ENCODE assay signal across 30 mouse cellular contexts in the genomic region with DNA sequence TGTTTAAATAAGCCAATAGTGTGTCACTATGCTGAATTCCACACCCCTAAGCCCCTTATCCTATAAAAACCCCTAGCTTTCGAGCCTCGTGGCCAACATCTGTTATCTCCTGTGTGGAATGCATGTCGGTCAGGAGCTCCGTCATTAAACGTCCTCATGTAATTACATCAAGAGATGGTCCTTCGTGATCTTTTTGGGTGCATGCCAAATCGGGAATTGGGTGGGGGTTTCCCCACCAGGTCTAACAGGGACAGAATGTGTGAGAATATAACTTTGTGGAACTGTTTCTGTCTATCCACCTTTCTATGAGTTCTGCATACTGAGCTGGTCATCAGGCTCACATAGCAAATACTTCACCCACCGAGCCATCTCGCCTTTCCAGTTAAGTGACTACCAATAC.
"Had no signal": no experiment of that assay in that cellular context is flagged by ENCODE, and none has a peak within 500 bp of the region (broad histone marks: within the 10 kb centered on the region; RNA-seq: fewer than 3 reads in every experiment).

No protein-coding gene starts in this region.

- H3K9ac ChIP-seq: limb, embryonic 12.5 days; limb, embryonic 13.5 days; limb, embryonic 15.5 days; liver, embryonic 12.5 days; liver, embryonic 13.5 days; liver, embryonic 14.5 days; liver, embryonic 15.5 days; liver, postnatal 0 days; lung, embryonic 14.5 days; lung, embryonic 15.5 days; midbrain, embryonic 12.5 days; midbrain, embryonic 13.5 days; midbrain, embryonic 15.5 days had no signal

- H3K4me2 ChIP-seq: limb, embryonic 12.5 days; limb, embryonic 13.5 days; limb, embryonic 15.5 days; liver, embryonic 11.5 days; liver, embryonic 12.5 days; liver, embryonic 13.5 days; liver, embryonic 15.5 days; lung, embryonic 14.5 days; lung, embryonic 15.5 days; midbrain, embryonic 12.5 days; midbrain, embryonic 13.5 days; midbrain, embryonic 15.5 days had no signal

- H3K4me3 ChIP-seq: left cerebral cortex, adult 2 months; limb, embryonic 10.5 days; limb, embryonic 12.5 days; limb, embryonic 13.5 days; limb, embryonic 15.5 days; liver, embryonic 12.5 days; liver, embryonic 13.5 days; liver, embryonic 15.5 days; lung, embryonic 15.5 days; megakaryocyte, embryonic 14.5 days; midbrain, embryonic 10.5 days; midbrain, embryonic 12.5 days; midbrain, embryonic 13.5 days; midbrain, embryonic 15.5 days; myocyte had no signal

- H3K27ac ChIP-seq: left cerebral cortex, adult 2 months; limb, embryonic 10.5 days; limb, embryonic 12.5 days; limb, embryonic 13.5 days; limb, embryonic 15.5 days; liver, embryonic 12.5 days; liver, embryonic 13.5 days; liver, embryonic 14.5 days; liver, embryonic 15.5 days; lung, embryonic 15.5 days; macrophage; midbrain, embryonic 10.5 days; midbrain, embryonic 12.5 days; midbrain, embryonic 13.5 days; midbrain, embryonic 15.5 days had no signal

- DNase-seq: left cerebral cortex, postnatal 4 days; liver; liver, embryonic 13.5 days; liver, postnatal 0 days; lung, adult 18-20 months; lung, adult 2 months; lung, embryonic 14.5 days; lung, postnatal 10 days; lung, postnatal 14 days; lung, postnatal 36 days; lung, postnatal 4 days; midbrain, embryonic 14.5 days had no signal

- H3K36me3 ChIP-seq: limb, embryonic 10.5 days; limb, embryonic 12.5 days; limb, embryonic 13.5 days; limb, embryonic 15.5 days; liver, embryonic 12.5 days; liver, embryonic 15.5 days; lung, embryonic 15.5 days; midbrain, embryonic 10.5 days; midbrain, embryonic 12.5 days; midbrain, embryonic 13.5 days; midbrain, embryonic 15.5 days had no signal

- ATAC-seq: liver, embryonic 12.5 days; liver, postnatal 0 days; lung, postnatal 0 days; midbrain, embryonic 13.5 days; midbrain, embryonic 15.5 days had no signal

- H3K4me1 ChIP-seq: limb, embryonic 10.5 days; limb, embryonic 12.5 days; limb, embryonic 13.5 days; limb, embryonic 15.5 days; liver, embryonic 12.5 days; liver, embryonic 13.5 days; liver, embryonic 15.5 days; lung, embryonic 15.5 days; midbrain, embryonic 10.5 days; midbrain, embryonic 12.5 days; midbrain, embryonic 13.5 days; midbrain, embryonic 15.5 days had no signal

- H3K27me3 ChIP-seq: limb, embryonic 12.5 days; limb, embryonic 13.5 days; limb, embryonic 15.5 days; liver, embryonic 12.5 days; liver, embryonic 13.5 days; liver, embryonic 15.5 days; lung, embryonic 15.5 days; megakaryocyte, embryonic 14.5 days; midbrain, embryonic 12.5 days; midbrain, embryonic 13.5 days; midbrain, embryonic 15.5 days had no signal

- H3K9me3 ChIP-seq: limb, embryonic 10.5 days; limb, embryonic 15.5 days; liver, embryonic 12.5 days; liver, embryonic 13.5 days; liver, embryonic 15.5 days; lung, embryonic 15.5 days; midbrain, embryonic 15.5 days had no signal
